Mouse (Mus musculus) liver, embryonic 14.5 days (tissue): ENCODE results near the gene Gm13272.
"Not testable (repeated sequence)": the region's sequence is repeated elsewhere in the genome, so short reads cannot be mapped to it uniquely, and the experiment has no call there.

ENCODE experiments used
- CTCF ChIP-seq: IDR thresholded peaks from 2 replicates; pipeline ENCODE4 v1.5.1; 2016; ENCODE audit warnings: antibody characterized with exemption, low read depth, control low read depth
- EP300 ChIP-seq: IDR thresholded peaks from 2 replicates; pipeline ENCODE4 v1.6.1; 2016; ENCODE audit warnings: antibody characterized with exemption, low read depth

GRCm38 (mm10) chr4:88779550-88779949, at the start of gene Gm13272:
- not testable (repeated sequence) for TF ChIP-seq CTCF, EP300
